Mouse (Mus musculus) erythroblast, embryonic 14.5 days (primary cell): ENCODE measurements around the gene Spon1.

Experiments used
- GATA1 ChIP-seq: IDR thresholded peaks from 2 replicates; pipeline ENCODE4 v1.6.1; 2012; ENCODE audit warnings: low read length, inconsistent platforms, mixed read lengths
- TAL1 ChIP-seq: IDR thresholded peaks from 3 replicates; pipeline ENCODE4 v1.6.1; 2012; ENCODE audit warnings: low read length, inconsistent platforms, mixed read lengths

- TF ChIP-seq TAL1 (no peak), GATA1 (no peak)
These were observed 6.3 kb downstream of the Spon1 start for GRCm38 (mm10) chr7:113772135-113772534.
